ENCODE assay signal across 9 mouse cellular contexts in genomic region chr12:26277002-26277669, GRCm38 (mm10).
DNase-seq lines count a peak whose midpoint lies in the region; ATAC-seq and TF ChIP-seq lines count a peak whose summit lies in the region.
"Had no signal": no experiment of that assay in that cellular context is flagged by ENCODE, and none has a peak within 500 bp of the region (broad histone marks: within the 10 kb centered on the region; RNA-seq: fewer than 3 reads in every experiment).

No protein-coding gene starts in this region.

- peak; percentile 87 for TF ChIP-seq CTCF in forebrain, postnatal 0 days (IDR thresholded peaks at IDR 0.05; ENCODE audit: low read depth)

- 0 out of 2 replicates have a peak overlapping the region, but pooled peaks have one; percentile 22 for H3K9ac ChIP-seq in forebrain, postnatal 0 days
- H3K9ac ChIP-seq in hindbrain, embryonic 16.5 days (ENCODE audit: low read depth, low read length) = no peak overlapping the region

- H3K9me3 ChIP-seq in forebrain, postnatal 0 days (ENCODE audit: low read length) = no peaks in the 10 kb centered on the region
- no peaks in the 10 kb centered on the region for H3K9me3 ChIP-seq in hindbrain, embryonic 16.5 days (ENCODE audit: control insufficient read depth, low read length)

- DNase-seq in testis, postnatal 10 days (ENCODE audit: low spot score) = peak; percentile 81
- DNase-seq in testis, postnatal 14 days (ENCODE audit: low spot score) = no peak
- peak; percentile 63 to 71 for DNase-seq in cerebellum, adult 18-20 months
- peak; percentile 91 for DNase-seq in forebrain, postnatal 0 days
- peak; percentile 65 to 66 for DNase-seq in left cerebral cortex, postnatal 36 days (ENCODE audit: low spot score in 2 of 2)
- peak; percentile 33 for DNase-seq in naive thymus-derived CD4-positive, alpha-beta T cell, adult 2 months (ENCODE audit: low read depth)
- peak; percentile 4 to 15 for DNase-seq in urinary bladder, postnatal 36 days (ENCODE audit: low spot score in 2 of 2)

- no peaks in the 10 kb centered on the region for H3K36me3 ChIP-seq in forebrain, postnatal 0 days (ENCODE audit: insufficient read depth)
- no peaks in the 10 kb centered on the region for H3K36me3 ChIP-seq in hindbrain, embryonic 16.5 days (ENCODE audit: control insufficient read depth, insufficient read depth, low read length)

- intact Hi-C loops in left cerebral cortex, postnatal 36 days (cut with DNase I) = loop anchor here (2.0 kb wide), 1 partner anchor 1184 kb away; no protein-coding TSS in a partner anchor

- H3K27me3 ChIP-seq in forebrain, postnatal 0 days (ENCODE audit: insufficient read depth, low read length) = no peaks in the 10 kb centered on the region
- no peaks in the 10 kb centered on the region for H3K27me3 ChIP-seq in hindbrain, embryonic 16.5 days (replicated peaks; ENCODE audit: control insufficient read depth, insufficient read depth, low read length)

- H3K4me3 ChIP-seq in forebrain, postnatal 0 days (ENCODE audit: low read depth, low read length) = no peak overlapping the region
- no peak overlapping the region for H3K4me3 ChIP-seq in hindbrain, embryonic 16.5 days (ENCODE audit: low read length)
- H3K4me3 ChIP-seq: erythroblast, embryonic 14.5 days had no signal

- peaks cover 6% of the 10 kb centered on the region for H3K4me1 ChIP-seq in forebrain, postnatal 0 days (ENCODE audit: insufficient read depth)
- peaks cover 5% of the 10 kb centered on the region; the same call in 1 of the 2 replicates for H3K4me1 ChIP-seq in hindbrain, embryonic 16.5 days (ENCODE audit: control insufficient read depth, insufficient read depth, low read depth, low read length)

- peak overlapping the region; percentile 64 for H3K27ac ChIP-seq in forebrain, postnatal 0 days (ENCODE audit: low read depth, low read length)
- no peak overlapping the region for H3K27ac ChIP-seq in hindbrain, embryonic 16.5 days (ENCODE audit: low read depth, low read length)

- 22% methylated on average over 7 of the region's 7 CpGs for WGBS in forebrain, postnatal 0 days
- 20% methylated on average over 7 of the region's 7 CpGs for WGBS in hindbrain, embryonic 16.5 days

- no peak overlapping the region for H3K4me2 ChIP-seq in forebrain, postnatal 0 days (ENCODE audit: low read depth)
- H3K4me2 ChIP-seq in hindbrain, embryonic 16.5 days (ENCODE audit: low read length) = no peak overlapping the region

- ATAC-seq in forebrain, postnatal 0 days = peak; percentile 82
- ATAC-seq in hindbrain, embryonic 16.5 days = peak; percentile 82
